Comparison of ENCODE assay signal across 8 mouse cellular contexts in genomic region chr9:63896073-63896807, GRCm38 (mm10).
DNase-seq lines count a peak whose midpoint lies in the region; ATAC-seq and TF ChIP-seq lines count a peak whose summit lies in the region.

No protein-coding gene starts in this region.

- H3K27me3 ChIP-seq in midbrain, embryonic 11.5 days (ENCODE audit: control insufficient read depth, insufficient read depth, low read length) = no peaks in the 10 kb centered on the region
- no peaks in the 10 kb centered on the region for H3K27me3 ChIP-seq in midbrain, embryonic 15.5 days (replicated peaks)
- H3K27me3 ChIP-seq in kidney, postnatal 0 days (ENCODE audit: insufficient read depth, low read length) = no peaks in the 10 kb centered on the region
- no peaks in the 10 kb centered on the region for H3K27me3 ChIP-seq in thymus, adult 2 months (ENCODE audit: control insufficient read depth, insufficient read depth, low read length)

- no peaks in the 10 kb centered on the region for H3K9me3 ChIP-seq in midbrain, embryonic 11.5 days (ENCODE audit: control insufficient read depth, low read length)
- no peaks in the 10 kb centered on the region for H3K9me3 ChIP-seq in midbrain, embryonic 15.5 days
- no peaks in the 10 kb centered on the region for H3K9me3 ChIP-seq in kidney, postnatal 0 days (replicated peaks; ENCODE audit: low read length)

- no peaks in the 10 kb centered on the region for H3K4me1 ChIP-seq in midbrain, embryonic 11.5 days (ENCODE audit: control insufficient read depth, insufficient read depth, low read length)
- H3K4me1 ChIP-seq in midbrain, embryonic 15.5 days = peaks cover 6% of the 10 kb centered on the region; the same call in 1 of the 2 replicates
- H3K4me1 ChIP-seq in kidney, postnatal 0 days (replicated peaks; ENCODE audit: insufficient read depth, low read length) = peaks cover 11% of the 10 kb centered on the region; the same call in 1 of the 2 replicates
- H3K4me1 ChIP-seq in thymus, adult 2 months (replicated peaks; ENCODE audit: control insufficient read depth, insufficient read depth, low read length) = no peaks in the 10 kb centered on the region

- ATAC-seq in midbrain, embryonic 11.5 days (ENCODE audit: low FRiP score) = no peak
- no peak for ATAC-seq in midbrain, embryonic 15.5 days (replicated peaks)
- ATAC-seq in kidney, postnatal 0 days (replicated peaks; ENCODE audit: low FRiP score, low read depth) = peak; percentile 52

- TF ChIP-seq CTCF in kidney, postnatal 0 days (IDR thresholded peaks at IDR 0.05; ENCODE audit: low read depth) = no peak
- TF ChIP-seq CTCF in thymus, adult 2 months (IDR thresholded peaks at IDR 0.05; ENCODE audit: borderline replicate concordance, control insufficient read depth, extremely low read depth, insufficient read depth, low read length, poor library complexity) = no peak

- H3K36me3 ChIP-seq in midbrain, embryonic 11.5 days (ENCODE audit: control insufficient read depth, insufficient read depth, low read length) = no peaks in the 10 kb centered on the region
- H3K36me3 ChIP-seq in midbrain, embryonic 15.5 days (replicated peaks) = no peaks in the 10 kb centered on the region
- no peaks in the 10 kb centered on the region for H3K36me3 ChIP-seq in kidney, postnatal 0 days (ENCODE audit: insufficient read depth, low read length)
- H3K36me3 ChIP-seq in thymus, adult 2 months (ENCODE audit: control insufficient read depth, insufficient read depth, low read length) = no peaks in the 10 kb centered on the region

- WGBS in midbrain, embryonic 11.5 days = 66% methylated on average over 15 of the region's 15 CpGs
- 61% methylated on average over 15 of the region's 15 CpGs for WGBS in midbrain, embryonic 15.5 days
- 16% methylated on average over 15 of the region's 15 CpGs for WGBS in kidney, postnatal 0 days
- WGBS in thymus, adult 2 months = 59% methylated on average over 15 of the region's 15 CpGs

- TF ChIP-seq POLR2A in thymus, adult 2 months (IDR thresholded peaks at IDR 0.05; ENCODE audit: control insufficient read depth, extremely low read depth, insufficient read depth, low read length, poor library complexity) = no peak

- no peak overlapping the region for H3K27ac ChIP-seq in midbrain, embryonic 11.5 days (ENCODE audit: low read depth, low read length)
- H3K27ac ChIP-seq in midbrain, embryonic 15.5 days = no peak overlapping the region
- H3K27ac ChIP-seq in kidney, postnatal 0 days = peak overlapping the region; percentile 69
- H3K27ac ChIP-seq in thymus, adult 2 months (ENCODE audit: control insufficient read depth, insufficient read depth, low read length) = no peak overlapping the region

- peak; percentile 85 for DNase-seq in midbrain, embryonic 11.5 days (ENCODE audit: low spot score, missing footprints)
- DNase-seq in heart, adult 11 months = peak; percentile 98
- DNase-seq in kidney, postnatal 0 days (ENCODE audit: low spot score) = peak; percentile 83
- peak; percentile 80 for DNase-seq in skeletal muscle tissue, adult 2 months (ENCODE audit: low read depth, low spot score)
- DNase-seq in thymus, adult 2 months = no peak
- DNase-seq in right cerebral cortex, postnatal 10 days (ENCODE audit: low spot score in 2 of 2) = no peak
- DNase-seq in left cerebral cortex, adult 9 months (ENCODE audit: low spot score in 2 of 2) = no peak

- H3K4me2 ChIP-seq in midbrain, embryonic 11.5 days = no peak overlapping the region
- no peak overlapping the region for H3K4me2 ChIP-seq in midbrain, embryonic 15.5 days
- peak overlapping the region; percentile 10; the same call in 1 of the 2 replicates for H3K4me2 ChIP-seq in kidney, postnatal 0 days (ENCODE audit: low read length)

- no peak overlapping the region for H3K9ac ChIP-seq in midbrain, embryonic 11.5 days (ENCODE audit: low read length)
- H3K9ac ChIP-seq in midbrain, embryonic 15.5 days = no peak overlapping the region
- no peak overlapping the region for H3K9ac ChIP-seq in kidney, postnatal 0 days (ENCODE audit: low read depth, low read length)

- H3K4me3 ChIP-seq in midbrain, embryonic 11.5 days (ENCODE audit: low read depth, low read length) = no peak overlapping the region
- H3K4me3 ChIP-seq in midbrain, embryonic 15.5 days = no peak overlapping the region
- H3K4me3 ChIP-seq in kidney, postnatal 0 days (replicated peaks; ENCODE audit: low read depth, low read length) = no peak overlapping the region
- H3K4me3 ChIP-seq in thymus, adult 2 months (ENCODE audit: control insufficient read depth, insufficient read depth, low read length) = no peak overlapping the region

Comparison
In these comparisons a context has a peak if more than half of its experiments do, and no peak if none do; other contexts are left out.
1. DNase-seq: peak in midbrain, embryonic 11.5 days (single experiment), heart, adult 11 months (single experiment), kidney, postnatal 0 days (single experiment) and skeletal muscle tissue, adult 2 months (single experiment); none in thymus, adult 2 months (single experiment), right cerebral cortex, postnatal 10 days (0 of 2) and left cerebral cortex, adult 9 months (0 of 2).